Mouse (Mus musculus) lung, embryonic 16.5 days (tissue): ENCODE results near the gene Padi6. TPM values are rescaled to one million over a fixed set of nuclear protein-coding genes. Genes with fewer than 3 reads are reported as not detected.

ENCODE experiments used
- ATAC-seq: fragments of 200-750 bp; cut with Nextera tagmentation; 2 replicates; pipeline ENCODE4 v1.8.0; 2017; ENCODE audit warnings: low read depth, mild to moderate bottlenecking, moderate library complexity
- H3K27ac ChIP-seq: fragments of 300-500 bp; sonication (generic); 2 replicates; pipeline ENCODE4 v1.5.1; 2014; ENCODE audit warnings: mild to moderate bottlenecking, control low read depth, low read length
- H3K27me3 ChIP-seq: fragments of 300-500 bp; sonication (generic); 2 replicates; pipeline ENCODE4 v1.6.1; 2014; ENCODE audit warnings: low read depth, low read length, mixed read lengths; ENCODE audit not compliant: control insufficient read depth, insufficient read depth
- H3K36me3 ChIP-seq: fragments of 300-500 bp; sonication (generic); 2 replicates; pipeline ENCODE4 v1.6.1; 2014; ENCODE audit warnings: low read length; ENCODE audit not compliant: control insufficient read depth, insufficient read depth
- H3K4me1 ChIP-seq: fragments of 300-500 bp; sonication (generic); replicated peaks from 2 replicates; pipeline ENCODE4 v1.6.1; 2014; ENCODE audit warnings: low read length, mixed read lengths; ENCODE audit not compliant: control insufficient read depth, insufficient read depth
- H3K4me2 ChIP-seq: fragments of 300-500 bp; sonication (generic); 2 replicates; pipeline ENCODE4 v1.6.1; 2014; ENCODE audit warnings: low read depth, low read length, control low read depth
- H3K4me3 ChIP-seq: fragments of 300-500 bp; sonication (generic); 2 replicates; pipeline ENCODE4 v1.5.1; 2014; ENCODE audit warnings: mild to moderate bottlenecking, low read length, control low read depth
- H3K9ac ChIP-seq: fragments of 300-500 bp; sonication (generic); 2 replicates; pipeline ENCODE4 v1.6.1; 2014; ENCODE audit warnings: low read length, control low read depth
- H3K9me3 ChIP-seq: fragments of 300-500 bp; sonication (generic); 2 replicates; pipeline ENCODE4 v1.6.1; 2016; ENCODE audit warnings: low read length; ENCODE audit not compliant: control insufficient read depth
- WGBS: fragments of 180-500 bp; shearing (Covaris S2); extraction: QIAGEN DNeasy Blood & Tissue Kit; methylation state at CpG from one replicate; pipeline ENCODE4 v1.1.7; 2014; 5-methylcytosine and 5-hydroxymethylcytosine counted together
- polyA plus RNA-seq: library from polyadenylated mRNA; unstranded; fragments of >200 nt; fragmentation: Nextera tagmentation; extraction: Ambion mirVana; gene quantifications from 2 replicates; pipeline ENCODE4 v1.2.1, GENCODE M21; 2015

Padi6 gene
- polyA plus RNA-seq, 1 experiment from 2014 or later = not detected

DNA sequence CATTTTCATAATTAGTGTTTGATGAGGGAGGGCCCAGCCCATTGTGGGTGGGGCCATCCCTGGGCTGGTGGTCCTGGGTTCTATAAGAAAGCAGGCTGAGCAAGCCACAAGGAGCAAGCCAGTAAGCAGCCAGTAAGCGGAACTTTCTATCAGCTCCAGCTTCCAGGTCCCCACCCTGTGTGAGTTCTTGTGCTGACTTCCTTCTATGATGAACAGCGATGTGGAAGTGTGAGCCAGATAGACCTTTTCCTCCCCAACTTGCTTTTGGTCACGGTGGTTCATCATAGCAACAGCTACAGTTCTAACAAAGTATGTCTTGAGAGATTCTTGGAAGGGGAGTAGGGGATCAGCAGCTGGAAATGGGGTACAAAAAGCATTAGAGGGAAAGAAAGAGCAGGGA, 23.5 kb upstream of the Padi6 start:
- 68% methylated on average over 3 of the region's 3 CpGs for WGBS
- Histone ChIP-seq H3K4me1 (no peaks in the 10 kb centered on the region; the same call in 1 of the 2 replicates), H3K36me3 (no peaks in the 10 kb centered on the region), H3K9ac (no peak overlapping the region), H3K27ac (no peak overlapping the region), H3K9me3 (no peaks in the 10 kb centered on the region), H3K27me3 (no peaks in the 10 kb centered on the region), H3K4me3 (no peak overlapping the region), H3K4me2 (no peak overlapping the region)
- no peak for ATAC-seq

DNA sequence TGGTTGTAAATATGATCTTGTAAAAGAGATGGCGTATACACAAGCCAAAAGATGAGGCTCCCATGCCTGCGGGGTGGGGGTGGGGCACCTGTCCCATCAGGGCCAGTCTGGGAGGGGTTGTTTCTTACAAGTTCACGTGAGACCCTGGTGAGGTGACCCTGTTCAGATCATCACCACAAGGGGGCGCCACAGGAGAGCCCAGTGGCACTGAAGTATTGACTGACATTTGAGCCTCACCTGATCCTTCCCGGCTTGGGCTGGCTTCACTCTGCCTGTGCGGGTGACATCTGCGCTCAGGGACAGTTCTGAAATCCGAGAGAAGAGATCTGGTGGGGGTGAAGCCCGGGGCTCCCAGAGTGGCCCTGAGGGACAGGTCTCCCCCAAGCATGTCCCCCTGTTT, 20.7 kb upstream of the Padi6 start:
- Histone ChIP-seq H3K4me2 (no peak overlapping the region), H3K4me3 (no peak overlapping the region), H3K9me3 (no peaks in the 10 kb centered on the region), H3K27ac (no peak overlapping the region), H3K36me3 (no peaks in the 10 kb centered on the region), H3K4me1 (no peaks in the 10 kb centered on the region), H3K9ac (no peak overlapping the region), H3K27me3 (no peaks in the 10 kb centered on the region)
- no peak for ATAC-seq
- WGBS = 13% methylated on average over 9 of the region's 9 CpGs

DNA sequence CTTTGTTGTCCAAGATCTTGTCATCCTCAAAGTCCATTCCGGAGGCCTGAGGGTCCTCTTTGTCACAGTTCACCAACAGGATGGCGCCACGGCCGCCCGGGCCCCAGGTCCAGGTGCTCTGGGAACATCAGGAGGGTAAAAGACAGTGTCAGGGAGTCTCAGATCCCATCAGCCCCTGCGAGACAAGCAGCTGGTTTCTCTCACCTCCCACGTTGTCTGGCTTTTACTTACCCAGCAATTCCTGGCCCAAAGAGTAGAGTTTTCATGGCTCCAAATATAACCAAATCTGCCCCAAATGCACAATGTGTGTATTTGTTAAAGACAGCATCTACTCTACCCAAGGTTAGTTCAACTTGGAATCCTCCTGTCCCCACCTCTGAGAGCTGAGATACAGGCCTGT, 19.2 kb upstream of the Padi6 start:
- 73% methylated on average over 7 of the region's 7 CpGs for WGBS
- H3K4me1 ChIP-seq = no peaks in the 10 kb centered on the region
- no peaks in the 10 kb centered on the region for H3K36me3 ChIP-seq
- ATAC-seq = no peak
- no peak overlapping the region for H3K4me2 ChIP-seq
- no peaks in the 10 kb centered on the region for H3K27me3 ChIP-seq
- no peaks in the 10 kb centered on the region for H3K9me3 ChIP-seq
- no peak overlapping the region for H3K27ac ChIP-seq
- H3K4me3 ChIP-seq = no peak overlapping the region
- H3K9ac ChIP-seq = no peak overlapping the region

GRCm38 (mm10) chr4:140755811-140756210, 13.4 kb upstream of the Padi6 start:
- Histone ChIP-seq H3K4me3 (no peak overlapping the region), H3K9ac (no peak overlapping the region), H3K4me2 (no peak overlapping the region), H3K27ac (no peak overlapping the region), H3K4me1 (no peaks in the 10 kb centered on the region), H3K9me3 (no peaks in the 10 kb centered on the region), H3K36me3 (no peaks in the 10 kb centered on the region), H3K27me3 (no peaks in the 10 kb centered on the region)
- 66% methylated on average over 3 of the region's 3 CpGs for WGBS
- no peak for ATAC-seq

DNA sequence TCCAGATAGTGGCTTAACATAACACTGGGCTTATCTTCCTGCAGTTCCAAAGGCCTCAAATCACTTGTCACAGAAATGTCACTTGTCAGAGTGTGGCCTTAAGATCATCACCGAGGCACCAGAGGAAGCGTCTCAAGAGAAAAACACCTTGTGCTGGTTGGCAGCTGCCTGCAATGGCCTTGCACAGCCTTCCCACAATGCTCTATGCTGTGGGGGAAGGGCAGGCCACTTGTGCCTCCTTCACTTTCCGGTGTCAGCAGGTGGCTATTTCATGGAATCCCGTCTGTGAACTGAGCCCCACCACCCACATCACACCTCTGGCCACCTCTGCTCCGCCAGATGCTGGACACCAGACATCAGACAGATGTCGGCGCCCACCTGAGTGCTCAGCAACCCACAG, 10.9 kb upstream of the Padi6 start:
- H3K9ac ChIP-seq = no peak overlapping the region
- no peak overlapping the region for H3K4me2 ChIP-seq
- no peaks in the 10 kb centered on the region for H3K36me3 ChIP-seq
- ATAC-seq = no peak
- no peaks in the 10 kb centered on the region for H3K9me3 ChIP-seq
- no peaks in the 10 kb centered on the region for H3K27me3 ChIP-seq
- H3K4me1 ChIP-seq = no peaks in the 10 kb centered on the region; the same call in 1 of the 2 replicates
- no peak overlapping the region for H3K4me3 ChIP-seq
- 45% methylated on average over 7 of the region's 7 CpGs for WGBS
- H3K27ac ChIP-seq = no peak overlapping the region

- ATAC-seq = peak; percentile 56; the same call in 1 of the 2 replicates
- Histone ChIP-seq H3K4me2 (peak overlapping the region; percentile 56), H3K9me3 (no peaks in the 10 kb centered on the region), H3K4me3 (peak overlapping the region; percentile 27), H3K36me3 (no peaks in the 10 kb centered on the region), H3K9ac (0 out of 2 replicates have a peak overlapping the region, but pooled peaks have one; percentile 41), H3K27me3 (no peaks in the 10 kb centered on the region; the same call in 1 of the 2 replicates), H3K27ac (no peak overlapping the region), H3K4me1 (peaks cover 4% of the 10 kb centered on the region)
- 11% methylated on average over 19 of the region's 19 CpGs for WGBS
Measured at GRCm38 (mm10) chr4:140750328-140750727, 7.9 kb upstream of the Padi6 start.

DNA sequence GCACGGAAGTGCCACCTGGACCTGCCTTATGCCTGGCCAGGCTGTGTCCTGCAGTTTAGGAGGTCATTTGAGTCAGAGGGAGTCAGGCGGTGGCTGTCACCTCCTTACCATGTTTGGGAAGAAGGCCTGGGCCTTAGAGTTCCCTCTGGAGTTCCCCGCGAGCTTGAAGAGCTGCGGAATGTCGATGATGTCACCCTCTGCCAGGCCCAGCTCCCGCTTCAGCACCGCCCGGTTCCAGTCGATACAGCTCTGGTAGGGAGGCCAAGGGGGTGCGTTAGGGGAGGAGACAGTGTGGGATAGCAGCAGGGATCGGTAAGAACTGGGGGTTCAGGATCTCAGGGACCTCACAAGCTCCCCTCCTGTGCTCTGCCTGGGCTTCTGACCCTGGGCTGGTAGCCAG, 5.5 kb upstream of the Padi6 start:
- no peak overlapping the region for H3K4me2 ChIP-seq
- H3K4me3 ChIP-seq = no peak overlapping the region
- peak overlapping the region; percentile 30; the same call in 1 of the 2 replicates for H3K9ac ChIP-seq
- WGBS = 16% methylated on average over 12 of the region's 12 CpGs
- H3K27me3 ChIP-seq = no peaks in the 10 kb centered on the region; the same call in 1 of the 2 replicates
- peaks cover 4% of the 10 kb centered on the region for H3K4me1 ChIP-seq
- peak; percentile 58 for ATAC-seq
- H3K27ac ChIP-seq = no peak overlapping the region
- no peaks in the 10 kb centered on the region for H3K36me3 ChIP-seq
- no peaks in the 10 kb centered on the region for H3K9me3 ChIP-seq

GRCm38 (mm10) chr4:140744654-140745053, 2.2 kb upstream of the Padi6 start:
- Histone ChIP-seq H3K27me3 (no peaks in the 10 kb centered on the region; the same call in 1 of the 2 replicates), H3K9me3 (no peaks in the 10 kb centered on the region), H3K36me3 (no peaks in the 10 kb centered on the region), H3K4me3 (no peak overlapping the region), H3K9ac (no peak overlapping the region), H3K4me1 (peaks cover 4% of the 10 kb centered on the region), H3K27ac (no peak overlapping the region), H3K4me2 (no peak overlapping the region)
- WGBS = 15% methylated on average over 3 of the region's 3 CpGs
- ATAC-seq = no peak

- Histone ChIP-seq H3K9ac (no peak overlapping the region), H3K27me3 (no peaks in the 10 kb centered on the region; the same call in 1 of the 2 replicates), H3K9me3 (no peaks in the 10 kb centered on the region), H3K4me3 (no peak overlapping the region), H3K4me1 (peaks cover 2% of the 10 kb centered on the region), H3K27ac (no peak overlapping the region), H3K36me3 (no peaks in the 10 kb centered on the region), H3K4me2 (no peak overlapping the region)
- WGBS = 26% methylated on average over 4 of the region's 4 CpGs
- no peak for ATAC-seq
Measured at GRCm38 (mm10) chr4:140743086-140743485, 643 bp upstream of the Padi6 start.

DNA sequence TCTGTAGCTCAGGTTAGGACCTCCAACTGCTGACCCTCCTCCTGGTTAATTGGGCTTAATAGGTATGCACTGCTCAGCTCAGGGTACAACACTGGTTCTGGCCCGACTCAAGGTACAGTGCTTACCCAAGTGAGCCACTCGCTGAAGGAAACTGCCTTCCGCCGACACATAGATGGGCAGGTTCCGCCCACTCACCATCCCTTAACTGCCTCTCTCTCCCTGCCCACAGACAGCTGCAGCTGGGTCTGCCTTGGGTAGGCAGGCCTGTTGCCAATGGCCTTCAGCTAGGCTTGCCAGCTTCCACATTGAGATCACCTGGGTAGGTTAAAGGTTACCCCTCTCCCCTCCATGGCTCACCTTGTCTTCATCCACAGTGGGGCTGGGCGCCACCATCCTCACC, 1.0 kb downstream of the Padi6 start:
- no peak overlapping the region for H3K9ac ChIP-seq
- H3K4me2 ChIP-seq = no peak overlapping the region
- whole genome bisulfite sequencing = 83% methylated on average over 6 of the region's 6 CpGs

More for the DNA sequence above, 1.0 kb downstream of the Padi6 start:
- Histone ChIP-seq H3K4me1 (no peaks in the 10 kb centered on the region), H3K36me3 (no peaks in the 10 kb centered on the region), H3K27ac (no peak overlapping the region), H3K4me3 (no peak overlapping the region), H3K27me3 (no peaks in the 10 kb centered on the region), H3K9me3 (no peaks in the 10 kb centered on the region)
- ATAC-seq = no peak
